Mouse (Mus musculus): ENCODE data around the gene Igsf8. TPM values are rescaled to one million over a fixed set of nuclear protein-coding genes. Genes with fewer than 3 reads are reported as not detected.

Igsf8 gene
- total RNA-seq, 2 experiments from 2014 or later: 24.8 to 26.9 TPM

GRCm38 (mm10) chr1:172271765-172272164 is 10.3 kb downstream of the Igsf8 start:
- no peak for DNase-seq (ENCODE audit: low spot score in 2 of 2)

- no peak for DNase-seq (ENCODE audit: low spot score in 2 of 2)
Observed at GRCm38 (mm10) chr1:172273386-172273785, 11.9 kb downstream of the Igsf8 start.

- DNase-seq (ENCODE audit: low spot score in 2 of 2): no peak
Observed at GRCm38 (mm10) chr1:172274116-172274515, 12.7 kb downstream of the Igsf8 start.

- DNase-seq (ENCODE audit: low spot score in 2 of 2): no peak
Observed at GRCm38 (mm10) chr1:172274547-172274946, 13.1 kb downstream of the Igsf8 start.

DNA sequence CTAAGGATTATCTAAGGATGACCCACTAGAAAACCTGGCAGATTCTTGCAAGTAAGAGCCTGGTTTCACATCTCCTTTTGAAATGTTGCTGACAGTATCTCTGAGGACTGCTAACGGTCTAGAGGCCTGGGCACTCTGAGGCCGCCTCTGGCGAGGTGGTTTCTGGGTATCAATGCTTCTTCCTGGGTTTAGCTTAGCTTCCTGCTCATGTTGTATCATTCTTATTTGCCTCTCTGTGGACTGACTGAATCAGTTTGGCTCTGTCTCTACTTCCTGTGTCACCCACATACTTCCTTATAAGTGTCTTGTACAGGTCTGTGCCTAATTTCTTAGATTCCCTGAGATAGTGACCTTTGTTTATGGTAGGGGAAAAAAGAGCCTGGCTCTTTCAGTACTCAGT is 15.7 kb downstream of the Igsf8 start:
- no peak for DNase-seq (ENCODE audit: low spot score in 2 of 2)

DNA sequence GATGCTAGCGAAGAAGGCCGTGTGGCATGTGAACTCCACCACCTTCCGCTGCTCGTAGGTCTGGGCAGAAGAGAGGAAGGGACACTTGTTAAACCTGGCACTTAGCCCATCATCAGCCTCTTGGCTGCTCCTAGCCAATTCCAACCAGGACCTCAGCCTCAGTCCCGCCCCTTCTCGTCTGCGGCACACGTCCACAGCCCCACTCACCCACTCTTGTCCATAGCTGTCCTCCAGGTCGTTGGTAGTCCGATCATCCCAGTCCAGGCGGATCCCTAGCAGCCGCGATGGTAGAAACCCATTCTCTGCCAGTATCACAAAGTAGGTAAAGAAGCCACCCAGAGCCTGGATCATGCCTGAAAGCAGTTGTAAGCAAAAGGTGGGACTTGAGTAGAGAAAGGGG is 16.9 kb downstream of the Igsf8 start:
- no peak for DNase-seq (ENCODE audit: low spot score in 2 of 2)

- DNase-seq (ENCODE audit: low spot score in 2 of 2): no peak
Observed at GRCm38 (mm10) chr1:172279768-172280509, 18.5 kb downstream of the Igsf8 start.

DNA sequence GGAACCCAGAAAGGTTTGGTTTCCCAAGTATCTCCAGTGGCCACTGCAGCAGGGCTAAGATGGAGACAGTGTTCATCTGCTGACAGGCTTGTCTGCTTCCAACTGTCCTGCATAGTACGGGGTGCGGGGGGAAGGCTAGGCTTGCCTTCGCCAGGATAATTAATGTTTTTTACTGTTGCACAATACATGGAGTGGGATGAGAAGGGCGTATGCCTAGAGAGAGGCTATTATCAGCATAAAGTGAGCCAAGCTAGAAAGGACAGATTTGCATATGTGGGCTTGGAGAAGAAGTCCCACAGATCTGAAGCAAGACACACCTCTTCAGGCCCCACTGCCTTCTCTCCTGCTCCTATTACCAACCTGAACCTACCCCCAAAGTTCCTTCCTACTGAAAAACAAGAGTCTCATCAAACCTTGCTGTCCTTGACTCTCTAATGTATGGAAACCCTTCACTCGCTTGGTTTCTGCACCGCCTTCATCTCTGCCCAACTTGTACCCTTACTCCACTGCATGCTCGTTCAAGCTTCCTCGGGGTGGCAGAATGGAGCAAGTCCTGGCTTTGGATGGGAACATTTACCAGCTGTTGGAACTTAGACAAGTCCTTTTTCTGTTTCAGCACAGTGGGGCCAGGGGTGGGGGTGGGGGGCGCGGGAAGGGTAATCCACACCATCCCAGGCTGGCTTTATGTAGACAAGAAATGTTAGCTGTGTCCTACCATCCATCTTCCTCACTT is 20.2 kb downstream of the Igsf8 start:
- DNase-seq (ENCODE audit: low spot score in 2 of 2): no peak

- DNase-seq (ENCODE audit: low spot score in 2 of 2): no peak
Observed at GRCm38 (mm10) chr1:172283073-172283472, 21.6 kb downstream of the Igsf8 start.

- no peak for DNase-seq (ENCODE audit: low spot score in 2 of 2)
Observed at GRCm38 (mm10) chr1:172284221-172284620, 22.8 kb downstream of the Igsf8 start.

DNA sequence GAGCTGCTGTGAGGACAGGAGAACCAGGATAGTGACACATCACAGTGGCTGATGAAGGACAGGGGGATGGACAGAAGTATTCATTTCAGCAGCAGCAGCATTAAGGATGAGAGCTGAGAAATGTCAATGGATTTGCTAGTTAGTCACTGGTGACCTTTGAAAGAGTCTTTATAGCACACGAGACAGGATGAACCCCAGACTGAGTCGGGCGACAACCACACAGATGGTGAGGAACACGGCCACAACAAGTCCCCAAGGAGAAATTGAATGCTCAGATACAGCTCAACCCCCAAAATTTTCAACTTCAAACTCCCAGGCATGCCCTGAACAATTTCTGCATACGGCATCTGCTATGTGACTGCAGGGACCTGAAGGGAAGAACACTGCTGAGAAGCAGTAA is 25.3 kb downstream of the Igsf8 start:
- DNase-seq (ENCODE audit: low spot score in 2 of 2): no peak

DNA sequence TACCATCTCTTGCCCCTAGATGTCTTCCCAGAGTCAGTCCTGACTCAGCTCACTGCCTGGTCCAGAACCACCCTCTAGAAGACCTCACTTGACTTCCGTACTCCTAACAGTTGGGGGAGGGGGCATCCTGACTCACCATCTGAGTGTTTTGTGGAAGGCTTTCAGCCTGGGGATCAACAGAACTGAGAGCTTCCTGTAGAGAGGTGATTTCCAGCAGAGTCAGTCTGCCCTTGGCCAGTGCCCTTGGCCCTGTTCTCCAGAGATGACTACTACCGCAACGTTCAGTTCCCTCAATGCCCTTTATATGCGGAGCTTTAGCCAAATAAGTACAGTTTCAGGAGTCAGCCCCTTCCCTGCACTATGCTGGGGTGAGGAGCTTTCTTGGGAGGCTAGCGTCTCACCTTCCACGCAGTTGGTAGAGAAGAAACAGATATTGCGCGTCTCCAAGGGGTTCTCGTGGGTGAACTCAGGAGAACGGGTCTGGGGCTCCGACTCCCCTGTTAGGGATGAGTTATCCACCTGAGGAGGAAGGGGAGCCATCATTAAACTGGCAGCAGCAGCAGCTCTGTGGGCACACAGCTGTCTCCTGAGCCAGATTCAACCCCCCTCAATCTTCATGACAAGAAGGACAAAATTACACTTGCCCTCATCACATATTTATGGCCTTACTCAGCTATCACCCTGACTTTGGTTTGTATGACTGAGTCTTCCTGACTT is 27.6 kb downstream of the Igsf8 start:
- no peak for DNase-seq (ENCODE audit: low spot score in 2 of 2)

- no peak for DNase-seq (ENCODE audit: low spot score in 2 of 2)
Observed at GRCm38 (mm10) chr1:172289617-172289946, 28.1 kb downstream of the Igsf8 start.

GRCm38 (mm10) chr1:172292880-172293279 is 31.4 kb downstream of the Igsf8 start:
- no peak for DNase-seq (ENCODE audit: low spot score in 2 of 2)

DNA sequence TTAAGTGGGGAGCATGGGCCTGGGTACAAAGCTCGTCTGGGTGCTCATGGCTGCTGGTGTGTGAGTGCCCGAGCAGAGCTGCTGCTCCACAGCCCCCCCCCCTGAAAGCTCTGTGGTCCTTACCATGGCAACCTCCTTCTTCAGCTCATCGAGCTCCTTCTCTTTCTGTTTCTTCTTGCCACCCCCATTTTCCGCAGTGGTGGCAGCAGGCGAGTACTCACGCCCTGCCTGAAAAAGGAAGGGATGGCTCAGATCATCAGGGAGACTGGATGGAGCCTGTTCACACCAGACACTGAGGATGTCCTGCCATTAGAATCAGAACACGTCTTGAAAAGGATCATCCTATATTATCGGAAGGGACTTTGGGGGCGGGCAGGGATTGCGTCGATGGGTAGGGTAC is 32.0 kb downstream of the Igsf8 start:
- no peak for DNase-seq (ENCODE audit: low spot score in 2 of 2)

GRCm38 (mm10) chr1:172295751-172296197 is 34.3 kb downstream of the Igsf8 start:
- no peak for DNase-seq (ENCODE audit: low spot score in 2 of 2)

GRCm38 (mm10) chr1:172296816-172297510 is 35.5 kb downstream of the Igsf8 start:
- no peak for DNase-seq (ENCODE audit: low spot score in 2 of 2)

DNA sequence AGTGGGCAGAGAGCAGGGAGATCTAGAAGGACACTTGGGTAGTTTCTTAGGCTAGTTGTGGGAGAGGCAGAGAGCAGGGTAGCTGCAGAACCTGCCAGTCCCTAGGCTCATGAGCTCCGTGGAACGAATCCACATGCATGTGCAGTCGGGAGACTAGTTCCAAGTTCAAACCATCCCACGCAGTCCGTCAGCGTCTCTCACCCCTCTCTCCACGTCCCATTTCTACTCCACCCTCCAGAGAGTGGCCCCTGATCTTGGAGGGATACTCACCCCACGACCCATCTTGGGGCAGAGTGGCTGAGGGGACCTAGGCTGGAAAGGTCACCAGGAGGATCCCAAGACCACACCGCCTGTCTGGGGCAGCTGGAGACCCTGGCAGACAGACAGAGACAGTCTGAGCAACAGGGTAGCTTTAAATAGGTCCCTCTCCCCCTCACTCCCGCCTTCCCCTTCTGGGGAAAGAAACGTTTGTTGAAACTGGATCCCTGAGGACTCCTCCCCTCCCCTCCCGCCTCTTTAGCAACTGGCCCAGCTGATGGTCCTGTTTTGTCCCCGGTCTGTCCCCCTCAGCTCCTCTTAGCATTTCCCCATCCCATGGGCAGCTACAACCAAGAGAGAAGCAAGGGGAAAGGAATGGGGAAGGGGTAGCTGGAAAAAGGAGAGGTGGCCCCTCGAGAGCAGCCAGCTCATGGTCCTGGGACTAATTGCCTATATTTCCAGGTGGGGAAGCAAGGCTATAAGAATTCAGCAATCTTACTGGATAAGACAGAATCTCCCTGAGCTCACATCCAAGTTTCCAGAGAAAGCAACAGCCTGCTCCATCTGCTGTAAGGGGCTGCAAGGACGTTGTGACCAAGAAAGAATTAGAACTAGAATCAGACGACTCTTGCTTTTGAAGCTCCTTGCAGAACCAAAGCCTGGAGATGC is 36.4 kb downstream of the Igsf8 start, which contains the start of gene Atp1a2:
TSS of gene Atp1a2 (minus strand) at position 454 of the 927 bp plus-strand sequence.
- DNase-seq (ENCODE audit: low spot score in 2 of 2): peak in 1 of 2 experiments; percentile 67

DNA sequence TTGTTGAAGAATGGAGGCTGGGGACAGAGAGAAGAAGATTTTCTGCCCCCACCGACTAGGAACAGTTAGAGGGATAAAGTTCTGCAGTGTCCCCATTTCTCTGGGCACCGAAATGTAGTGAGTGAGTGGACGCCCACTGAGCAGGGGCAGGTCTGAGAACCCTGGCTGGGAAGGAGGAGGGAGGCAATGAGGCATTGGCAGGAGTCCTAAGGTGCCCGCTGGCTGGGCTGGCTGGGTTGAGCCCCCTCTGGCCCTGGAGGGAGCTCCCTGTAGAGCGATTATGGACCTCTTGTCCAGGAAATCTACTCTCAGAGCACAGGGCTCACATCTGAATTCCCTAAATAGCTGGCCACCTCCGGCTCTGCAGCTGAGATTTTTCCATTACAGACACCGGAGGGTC is 38.1 kb downstream of the Igsf8 start:
- DNase-seq (ENCODE audit: low spot score in 2 of 2): no peak

- DNase-seq (ENCODE audit: low spot score in 2 of 2): no peak
Observed at GRCm38 (mm10) chr1:172300247-172300646, 38.8 kb downstream of the Igsf8 start.

Data from gastrocnemius, postnatal 4 days (tissue).